Mouse (Mus musculus) inflammation-experienced regulatory T-cells (primary cell): ENCODE results near the gene Agbl1. TPM values are rescaled to one million over a fixed set of nuclear protein-coding genes. Genes with fewer than 3 reads are reported as not detected.

ENCODE experiments used
- polyA plus RNA-seq, 2 experiments: library from polyadenylated mRNA; unstranded; fragments of 100-300 nt; shearing (Covaris generic); gene quantifications; one replicate each; pipeline ENCODE4 v1.2.1; 2017

The Agbl1 gene
- under 1 TPM in 1 of 2 experiments, not detected in 1; 0.22 TPM for polyA plus RNA-seq

GRCm38 (mm10) chr7:76229311-76229937 is at the start of gene Agbl1:
Agbl1 (plus strand) TSS chr7:76229887.

